Mouse (Mus musculus) lung, postnatal 0 days (tissue): ENCODE data around the gene Cetn2.

Source experiments
- CTCF ChIP-seq: IDR thresholded peaks from 2 replicates; pipeline ENCODE4 v1.5.1; 2016; ENCODE audit warnings: antibody characterized with exemption, mild to moderate bottlenecking
- EP300 ChIP-seq: IDR thresholded peaks from 2 replicates; pipeline ENCODE4 v1.6.1; 2016; ENCODE audit warnings: antibody characterized with exemption, mild to moderate bottlenecking, control low read depth

DNA sequence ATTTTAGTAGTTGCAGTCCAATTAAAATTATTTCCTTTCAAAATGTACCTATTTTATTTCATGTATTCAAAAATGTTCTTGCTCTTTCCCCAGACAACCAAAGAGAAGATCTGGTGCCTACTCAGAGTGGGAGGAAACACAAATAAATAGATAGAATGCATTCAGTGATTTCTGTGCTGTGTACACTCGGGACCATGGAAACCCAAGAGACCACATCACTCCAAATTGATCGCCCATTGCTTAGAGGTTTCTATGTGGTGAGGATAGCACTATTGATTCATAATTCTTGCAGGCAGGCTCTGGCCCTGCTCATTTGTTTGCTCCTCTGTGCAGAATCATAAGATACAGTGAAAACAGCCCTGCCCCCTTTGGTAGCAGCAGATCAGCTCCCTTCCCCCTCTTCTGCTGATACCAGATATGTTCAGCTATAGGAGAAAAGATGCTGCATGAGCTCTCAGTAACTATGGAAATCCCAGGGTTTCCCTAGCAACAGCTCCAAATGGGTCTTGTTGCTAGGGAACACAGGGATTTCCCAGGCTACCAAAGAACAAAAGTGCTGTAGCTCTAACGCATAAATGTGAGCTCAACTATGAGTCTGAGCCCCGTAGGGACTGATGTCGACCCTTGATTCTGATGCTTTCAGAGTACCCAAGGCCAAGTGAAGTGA, 22.7 kb downstream of the Cetn2 start:
- TF ChIP-seq CTCF (no peak), EP300 (no peak)
